Mouse (Mus musculus) erythroid progenitor cell, adult 5-6 weeks (primary cell): ENCODE measurements at regions not wholly inside any gene's neighbourhood (a gene's known extent, or its start where the extent isn't known, plus 50 kb on each side); places are given as distances from the start of the nearest gene placed in this dataset.

Experiments used
- ATAC-seq: replicated peaks from 2 replicates; pipeline ENCODE4 v1.8.0; 2016; ENCODE audit warnings: moderate number of reproducible peaks, mild to moderate bottlenecking, moderate TSS enrichment, inconsistent platforms; ENCODE audit not compliant: poor library complexity, low FRiP score, severe bottlenecking

DNA sequence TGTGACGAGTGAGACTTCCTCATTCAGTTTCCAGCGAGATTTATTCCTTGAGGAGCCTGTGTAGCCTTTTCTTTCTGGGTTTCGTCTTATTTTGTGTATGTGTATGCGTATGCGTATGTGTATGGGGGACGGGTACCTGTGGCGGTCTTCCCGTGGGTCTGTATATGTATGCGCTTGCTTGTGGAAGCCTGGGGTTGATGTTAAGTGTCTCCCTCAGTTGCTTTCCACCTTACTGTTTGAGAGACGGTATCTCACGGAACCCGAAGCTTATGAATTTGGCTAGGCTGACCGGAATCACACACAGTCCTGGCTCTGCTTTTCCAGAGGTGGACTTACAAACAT is 87.1 kb downstream of the Ankrd50 start:
- ATAC-seq: no peak

DNA sequence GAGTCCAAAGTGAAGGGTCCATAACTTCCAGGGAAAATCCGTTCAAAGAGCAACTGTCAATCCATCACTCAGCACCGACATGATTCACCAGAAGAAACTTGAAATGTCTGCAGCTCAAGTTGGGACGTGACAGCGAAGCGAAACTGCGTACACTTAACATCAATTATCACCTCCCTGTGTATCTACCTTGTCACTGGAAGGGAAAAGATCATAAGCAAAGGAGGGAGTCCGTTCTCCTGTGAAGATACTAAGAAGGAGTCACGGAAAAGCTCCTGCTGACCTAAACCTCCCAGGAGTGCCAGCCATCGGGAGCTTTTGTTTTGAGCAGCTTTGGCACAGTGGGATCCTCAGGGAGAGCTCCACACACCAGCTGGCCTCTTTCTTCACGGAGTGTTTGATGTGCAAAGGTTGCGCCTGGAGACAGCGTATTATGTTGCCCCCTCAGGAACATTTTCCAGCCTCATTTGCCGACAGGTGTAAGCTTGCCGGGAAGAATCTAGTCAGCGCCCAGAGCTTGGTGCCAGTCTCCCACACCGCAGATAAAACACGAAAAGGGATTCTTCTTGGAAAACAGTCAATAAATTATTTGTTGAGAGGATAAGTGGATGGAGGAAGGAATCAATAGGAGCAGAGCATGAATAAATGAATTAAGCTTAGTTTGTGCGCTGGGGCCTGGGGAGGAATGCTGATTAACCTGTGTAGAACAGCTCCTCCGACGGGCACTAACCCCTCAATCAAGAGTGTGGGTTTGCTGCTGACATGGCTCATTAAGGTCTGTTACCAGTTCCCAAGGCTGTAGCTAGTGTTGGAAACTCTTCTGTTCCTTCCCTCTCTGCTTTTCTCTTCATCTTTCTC is 87.7 kb downstream of the Ankrd50 start:
- ATAC-seq: no peak

DNA sequence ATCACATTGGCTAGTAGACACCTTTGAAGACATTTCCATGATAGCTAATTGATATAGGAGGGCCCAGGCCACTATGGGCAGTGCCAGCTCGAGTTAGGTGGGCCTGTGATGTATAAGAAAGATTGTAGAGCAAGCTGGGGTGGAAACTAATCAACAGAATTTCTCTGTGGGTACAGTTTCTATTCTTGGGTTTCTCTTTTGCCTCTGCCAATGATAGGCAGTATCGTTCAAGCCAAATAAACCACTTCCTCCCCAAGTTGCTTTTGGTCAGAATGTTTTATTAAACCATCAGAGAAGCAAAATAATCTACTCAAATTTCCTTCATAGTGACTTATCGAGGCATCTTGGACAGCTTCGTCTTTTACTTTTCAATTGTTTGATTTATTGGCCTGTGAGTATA is 90.3 kb downstream of the Ankrd50 start:
- no peak for ATAC-seq

DNA sequence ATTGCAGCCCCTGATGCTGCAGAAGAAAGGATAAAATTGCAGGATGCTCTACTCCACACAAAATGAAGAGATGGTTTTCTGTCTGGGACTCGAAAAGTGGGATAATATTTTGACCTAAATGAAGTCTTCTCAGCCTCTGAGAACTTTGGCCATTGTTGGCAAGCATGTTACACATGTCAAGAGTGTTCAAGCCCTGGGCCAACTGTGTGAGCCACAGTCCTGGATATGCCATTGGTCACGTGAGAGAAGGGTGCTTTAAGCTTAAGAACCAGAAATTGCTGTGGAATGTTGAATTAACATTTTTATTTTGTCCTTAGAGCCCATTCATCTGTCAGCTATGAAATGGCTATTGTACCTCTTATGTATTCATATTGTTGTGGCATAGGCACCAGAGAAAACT is 95.0 kb downstream of the Ankrd50 start:
- ATAC-seq: no peak

DNA sequence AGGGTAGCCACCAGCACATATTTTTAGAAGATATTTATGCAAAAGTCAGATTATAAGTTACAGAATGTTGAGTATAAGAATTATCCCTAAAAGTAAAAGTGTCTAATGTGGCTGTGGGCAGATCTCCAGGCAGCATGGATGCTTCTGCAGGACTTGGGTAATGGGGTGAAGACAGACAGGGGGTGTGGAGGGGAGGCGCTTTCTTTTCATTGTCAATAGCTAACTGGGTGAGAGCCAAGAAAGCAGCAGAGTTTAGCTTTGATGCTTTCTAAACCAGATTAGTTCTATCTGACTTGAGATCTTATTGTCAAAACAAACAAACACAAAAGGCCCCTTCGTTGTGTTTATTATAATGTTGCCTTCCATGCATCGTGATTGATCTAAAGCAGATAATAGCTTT is 95.7 kb downstream of the Ankrd50 start:
- ATAC-seq: no peak

DNA sequence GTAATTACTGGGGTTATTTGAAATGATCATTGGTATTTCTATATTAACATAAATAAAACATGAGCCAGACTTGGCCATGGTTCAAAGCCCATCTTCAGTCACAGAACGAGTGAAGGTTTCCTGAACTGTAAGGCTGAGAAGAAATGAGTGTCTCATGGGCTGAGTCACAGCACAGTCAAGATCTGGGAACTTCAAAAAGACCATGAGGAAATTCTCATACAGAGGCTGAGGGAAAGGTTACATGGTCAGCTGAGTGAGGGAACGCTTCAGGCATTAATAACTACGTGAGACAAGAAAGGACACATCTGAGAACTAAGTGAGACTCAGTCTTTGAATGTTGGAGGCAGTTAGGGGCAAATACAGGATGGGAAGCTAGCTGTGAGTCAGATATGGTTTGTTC is 101.9 kb downstream of the Ankrd50 start:
- ATAC-seq: no peak

DNA sequence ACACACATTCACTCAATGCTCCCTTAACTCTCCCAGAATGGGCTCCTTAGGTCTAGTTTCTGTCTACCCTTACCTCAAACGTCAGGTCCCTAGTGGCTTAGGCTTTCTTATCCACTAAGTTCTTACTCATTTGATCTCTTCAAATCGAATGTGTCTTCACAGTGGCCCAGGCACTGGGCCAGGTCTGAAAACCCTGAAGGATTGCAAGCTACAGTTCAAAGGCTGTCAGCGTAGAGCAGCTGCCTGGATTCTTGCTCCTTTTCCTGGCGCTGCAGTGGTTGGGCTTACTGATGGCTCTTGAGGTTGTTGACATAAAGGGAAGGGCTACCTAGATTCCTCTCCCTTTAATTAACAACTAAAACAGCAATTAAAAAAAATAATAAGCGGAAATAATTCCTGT is 103.0 kb downstream of the Ankrd50 start:
- no peak for ATAC-seq

DNA sequence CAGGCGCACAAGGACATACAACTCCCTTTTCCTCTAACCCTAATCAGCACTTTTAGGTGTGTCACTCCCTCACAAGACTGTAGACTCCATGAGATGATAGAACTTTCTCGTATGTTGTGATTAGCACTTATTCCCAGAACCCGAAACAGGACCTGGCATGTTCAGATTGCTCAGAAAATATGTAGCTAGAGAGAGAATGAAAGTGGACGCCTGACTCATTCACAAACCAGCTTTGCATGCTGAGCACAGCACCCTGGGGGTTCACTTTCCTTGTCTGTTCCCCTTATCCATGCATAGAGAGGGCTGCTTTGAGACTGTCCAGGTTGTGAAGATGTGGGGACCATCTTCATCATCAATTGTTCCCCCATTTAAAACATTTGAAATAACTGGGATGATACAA is 111.0 kb downstream of the Ankrd50 start:
- ATAC-seq: no peak

DNA sequence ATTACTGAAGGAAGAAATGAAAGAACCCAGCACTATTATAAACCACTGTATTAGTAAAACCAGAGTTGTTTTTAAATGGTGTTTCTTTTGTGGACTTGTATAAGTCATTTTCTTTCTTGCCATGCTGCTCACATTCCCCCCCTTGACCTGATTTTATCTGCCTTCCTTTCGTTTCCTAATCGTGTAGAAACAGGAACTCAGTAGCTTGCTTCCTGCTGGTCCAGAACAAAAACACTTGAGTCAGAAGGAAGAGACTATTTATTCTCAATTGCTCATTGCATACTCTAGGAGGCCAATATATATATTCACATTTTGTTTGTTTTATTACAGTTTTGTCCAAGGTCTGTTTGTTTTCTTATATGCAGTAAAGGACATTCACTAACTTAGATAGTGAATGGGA is 112.9 kb downstream of the Ankrd50 start:
- ATAC-seq: no peak

DNA sequence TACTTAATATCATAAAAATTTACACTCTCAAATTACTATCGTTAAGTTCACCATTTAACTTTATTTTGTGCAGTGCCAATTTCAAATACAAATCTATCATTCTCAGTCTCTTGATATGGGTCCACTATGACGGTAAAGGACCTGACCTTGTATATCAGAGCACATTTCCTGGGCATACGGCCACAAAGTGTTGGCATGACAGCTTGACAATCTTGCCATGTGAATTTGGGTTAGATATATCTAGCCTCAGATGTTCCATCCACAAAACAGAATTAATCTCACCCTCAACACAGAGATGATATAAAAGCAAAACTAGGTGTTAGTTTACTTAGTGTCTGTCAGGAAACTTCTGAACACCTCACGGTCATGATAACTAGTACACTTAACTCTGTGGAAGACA is 120.8 kb downstream of the Ankrd50 start:
- no peak for ATAC-seq

DNA sequence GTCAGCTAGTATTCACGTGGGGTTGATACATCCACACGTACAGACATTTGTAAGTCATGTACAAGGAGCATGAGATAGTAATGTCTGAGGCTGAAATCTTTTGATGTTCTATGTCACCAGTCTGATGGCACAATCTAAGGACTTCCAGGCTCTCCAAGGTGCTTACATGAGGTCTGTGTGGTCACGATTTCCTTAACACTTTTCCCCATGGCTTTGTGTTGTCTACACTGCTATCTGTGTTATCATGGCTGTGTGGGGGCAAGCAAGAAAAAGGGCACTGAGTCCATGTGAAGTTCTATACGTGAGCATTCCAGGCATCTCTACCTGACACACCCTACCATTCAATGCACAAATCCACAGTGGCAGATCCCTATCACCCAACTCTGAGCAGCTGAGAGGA is 123.2 kb downstream of the Ankrd50 start:
- no peak for ATAC-seq

DNA sequence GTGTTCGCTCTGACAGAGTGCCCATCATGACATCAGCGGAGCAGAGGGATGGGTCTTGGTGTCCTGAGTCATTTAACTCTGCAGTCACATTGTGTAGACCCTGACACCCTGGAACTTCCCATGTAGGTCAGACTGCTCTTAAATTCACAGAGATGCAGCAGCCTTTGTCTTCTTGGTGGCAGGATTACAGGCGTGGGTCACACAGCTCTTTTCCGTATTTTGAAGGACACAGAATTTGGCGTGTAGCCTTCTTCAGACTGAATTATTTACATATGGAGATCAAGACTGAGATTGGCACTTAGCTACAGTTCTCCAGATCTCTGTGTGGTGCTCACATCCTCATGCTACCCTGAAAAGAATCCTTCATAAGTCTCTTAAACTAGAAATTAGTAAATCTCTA is 123.7 kb downstream of the Ankrd50 start:
- ATAC-seq: no peak

DNA sequence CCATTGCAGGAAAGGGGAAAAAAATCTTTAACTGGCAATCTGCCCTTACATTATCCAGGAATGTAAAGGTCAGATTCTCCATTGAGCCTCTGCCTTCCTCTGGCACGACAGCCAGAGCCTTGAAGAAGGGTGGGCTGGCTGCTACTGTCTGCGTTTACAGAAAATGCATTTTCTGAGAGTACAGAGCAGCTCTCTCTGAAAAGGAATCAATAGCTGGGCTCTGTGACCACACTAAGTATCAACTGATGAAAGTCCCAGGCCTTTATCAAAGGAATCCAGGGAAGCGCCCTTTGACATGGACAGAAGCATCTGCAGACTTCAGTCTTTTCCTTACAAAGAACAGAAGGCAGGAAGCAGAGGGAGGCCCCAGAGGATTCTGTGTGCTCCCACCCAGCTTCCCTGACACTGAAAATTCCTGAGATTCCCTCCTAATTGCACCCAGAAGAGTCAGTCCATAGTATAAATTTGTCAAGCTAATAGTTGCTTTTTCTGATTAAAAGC is 124.2 kb downstream of the Ankrd50 start:
- no peak for ATAC-seq

DNA sequence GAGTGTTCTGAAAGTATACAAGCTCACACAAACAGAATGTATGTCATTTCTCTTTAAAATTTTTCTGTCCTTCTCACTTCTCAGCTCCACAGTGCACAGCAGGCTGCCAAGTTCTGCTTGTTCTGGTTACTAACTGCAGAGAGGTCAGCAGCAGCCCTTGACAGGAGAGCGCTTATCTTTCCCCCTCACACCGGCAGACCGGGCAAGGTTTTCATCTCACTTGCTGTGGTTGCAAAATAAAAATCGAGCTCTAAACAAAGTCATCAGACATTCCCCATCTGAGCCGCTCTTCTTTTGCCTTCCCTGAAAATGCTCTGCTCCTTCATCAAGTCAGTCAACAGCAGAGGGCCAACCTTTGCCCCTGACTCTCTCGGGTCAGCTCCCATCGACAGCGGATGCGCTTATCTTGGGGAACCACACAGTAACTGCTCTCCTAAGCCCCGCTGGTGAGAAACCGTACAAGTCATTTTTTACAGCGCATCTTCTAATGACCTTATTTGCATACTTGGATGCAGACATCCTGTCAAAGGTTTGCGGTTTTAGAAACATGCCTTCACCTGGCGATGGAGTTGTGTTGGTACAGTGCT is 126.6 kb downstream of the Ankrd50 start:
- ATAC-seq: no peak

DNA sequence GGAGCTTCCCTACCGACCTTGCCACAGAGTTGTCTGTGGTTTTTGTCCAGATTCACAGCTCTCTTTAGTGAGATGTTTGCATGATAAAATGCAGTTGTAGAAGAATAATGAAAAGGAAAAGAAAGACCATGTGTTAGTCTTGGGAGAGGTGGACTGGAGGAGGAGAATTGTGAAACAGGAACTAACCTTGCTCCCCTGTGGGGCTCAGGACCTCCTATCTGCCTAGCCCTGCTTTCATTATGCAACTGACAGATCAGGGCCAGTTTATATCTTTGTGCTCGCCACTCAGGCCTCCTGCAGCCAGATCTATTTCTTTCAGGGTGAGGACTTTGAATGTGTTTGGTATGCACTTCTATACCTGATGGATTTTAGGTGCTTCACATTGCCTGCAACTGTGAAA is 140.4 kb downstream of the Ankrd50 start:
- ATAC-seq: no peak

DNA sequence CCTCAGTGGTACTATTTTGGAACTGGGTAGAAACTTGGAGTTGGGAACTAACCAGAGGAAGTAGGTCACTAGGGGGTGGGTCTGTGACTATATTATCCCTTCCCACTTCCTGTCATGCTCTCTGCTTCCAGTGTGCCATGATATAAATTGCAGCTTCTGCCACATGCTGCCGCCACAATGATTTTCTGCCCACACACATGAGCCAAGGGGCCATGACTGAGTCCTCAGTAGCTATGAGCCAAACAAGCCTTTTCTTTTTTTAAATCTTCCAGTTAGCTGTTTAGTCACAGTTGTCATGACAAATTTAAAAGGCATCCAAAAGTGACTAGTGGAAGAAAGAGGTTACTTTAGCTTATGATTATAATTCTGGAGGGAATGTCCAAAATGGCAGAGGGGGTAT is 143.0 kb downstream of the Ankrd50 start:
- no peak for ATAC-seq

DNA sequence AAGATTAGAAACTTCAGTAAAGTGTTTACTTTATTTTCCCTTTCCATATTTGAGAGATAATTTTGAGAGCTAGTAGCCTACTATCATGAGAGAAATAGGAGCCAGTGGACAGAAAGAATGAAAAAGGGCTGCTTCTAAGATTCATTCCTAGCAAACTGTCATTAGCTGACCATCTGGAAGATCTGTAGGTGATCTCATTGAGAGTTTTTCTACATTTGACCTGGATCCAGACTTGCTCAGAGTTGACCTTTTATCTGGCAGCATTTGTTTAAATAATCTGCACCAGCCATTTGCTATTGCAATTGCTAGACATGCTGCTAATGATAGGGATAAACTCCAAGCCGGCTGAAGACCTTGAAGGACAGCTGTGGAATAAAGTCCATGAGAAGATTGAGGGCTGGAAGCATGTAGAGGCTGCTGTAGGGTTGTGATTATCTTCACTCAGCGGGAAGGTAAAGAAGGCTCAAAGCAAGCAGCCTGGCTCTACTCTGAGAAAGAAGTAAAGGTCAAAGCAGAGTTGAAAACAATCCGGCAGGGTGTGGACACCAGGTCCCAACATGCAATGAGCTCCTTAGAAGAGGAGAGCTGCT is 151.2 kb downstream of the Ankrd50 start:
- no peak for ATAC-seq

DNA sequence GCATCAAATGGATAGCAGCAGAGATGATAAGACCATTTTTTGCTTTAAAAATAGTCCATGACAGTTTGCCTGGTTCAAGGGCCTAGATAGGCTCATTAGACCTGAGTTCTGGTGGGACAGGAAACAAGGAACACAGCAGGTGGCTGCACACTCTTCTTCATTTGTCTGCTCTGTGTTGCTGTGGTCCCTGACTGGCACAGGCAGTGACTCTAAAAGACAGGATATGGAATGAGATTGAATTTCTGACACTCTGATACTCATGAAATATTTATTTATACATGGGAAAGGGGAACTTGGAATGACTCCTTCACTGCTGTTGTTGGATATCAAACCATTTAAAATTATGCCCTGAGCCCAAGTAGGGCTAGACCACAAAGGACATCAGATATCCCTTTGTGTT is 153.5 kb downstream of the Ankrd50 start:
- ATAC-seq: no peak

DNA sequence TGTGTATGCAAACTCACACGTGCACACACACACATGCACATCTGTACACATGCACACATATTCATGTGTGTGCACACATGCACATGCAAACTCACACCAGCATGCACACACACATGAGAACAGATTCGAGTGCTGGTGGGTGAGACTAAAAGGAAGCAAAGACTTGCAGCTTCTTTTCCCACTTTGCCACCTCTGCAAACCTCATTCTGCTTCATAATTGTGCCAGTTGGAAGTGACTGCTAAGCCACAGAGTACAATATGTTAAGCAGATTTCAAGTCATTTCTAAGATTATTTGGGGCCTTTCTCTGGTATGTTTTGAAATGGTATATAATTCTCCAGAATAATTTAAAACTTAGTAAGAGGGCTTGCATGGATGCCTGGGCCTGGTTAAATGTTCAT is 157.4 kb downstream of the Ankrd50 start:
- ATAC-seq: no peak

DNA sequence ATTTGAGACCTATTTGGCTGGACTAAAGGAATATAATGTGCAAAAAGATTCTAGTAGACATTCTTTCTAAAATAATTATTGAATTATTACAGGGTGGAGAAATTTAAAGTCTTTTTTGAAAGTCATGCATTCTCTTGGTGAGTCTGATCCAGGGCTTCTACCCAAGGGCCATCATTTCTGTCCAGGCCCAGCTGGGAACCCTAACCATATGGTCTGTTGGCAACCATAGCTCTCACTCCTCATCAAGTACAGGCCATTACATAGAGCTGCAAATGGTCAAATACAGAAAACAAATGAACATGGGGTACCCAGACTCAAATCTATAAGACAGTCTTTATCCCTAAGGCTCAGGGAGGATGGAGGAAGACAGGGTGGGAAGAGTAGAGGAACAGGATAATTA is 158.4 kb downstream of the Ankrd50 start:
- ATAC-seq: no peak

DNA sequence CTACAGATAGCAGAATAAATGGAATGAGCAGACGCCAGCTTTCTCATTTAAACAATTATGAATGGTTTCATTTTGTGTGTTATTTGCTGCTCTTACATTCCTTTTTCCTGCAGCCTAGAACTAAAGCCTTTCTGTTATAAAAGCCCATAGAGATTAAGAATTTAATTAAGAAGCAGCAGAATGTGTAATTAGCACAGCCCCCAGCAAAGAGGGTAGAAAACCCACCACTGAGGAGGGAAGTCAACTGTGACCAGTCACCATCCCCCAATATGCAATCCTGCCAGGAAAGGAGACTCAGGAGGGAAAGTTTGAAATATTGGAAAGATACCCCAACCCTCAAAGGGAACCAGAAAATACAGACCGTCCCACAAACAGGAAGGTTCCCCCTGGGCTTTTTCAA is 160.0 kb downstream of the Ankrd50 start:
- no peak for ATAC-seq
